Mouse (Mus musculus): ENCODE measurements at regions not wholly inside any gene's neighbourhood (a gene's known extent, or its start where the extent isn't known, plus 50 kb on each side); places are given as distances from the start of the nearest gene placed in this dataset.

DNA sequence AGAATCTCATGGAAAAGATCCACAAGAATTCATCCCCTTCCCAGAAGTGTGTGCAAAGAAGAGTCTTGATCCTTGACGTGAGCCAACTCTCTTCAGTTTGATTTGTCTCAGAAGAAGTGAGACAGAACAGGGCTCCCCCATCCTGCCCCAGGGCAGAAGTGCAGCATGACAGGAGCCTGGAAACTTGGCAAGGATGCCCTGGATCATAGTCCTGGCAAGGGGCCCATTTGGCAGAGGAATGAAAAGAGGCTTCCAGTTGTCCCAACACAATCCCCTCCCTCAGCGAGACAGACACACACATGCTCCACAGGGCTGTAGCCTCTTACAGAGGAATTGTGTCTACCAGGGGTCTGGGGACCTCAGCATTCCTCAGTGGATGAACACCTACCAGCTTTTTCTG lies 102.7 kb downstream of the Ptpn20 start:
- Histone ChIP-seq H3K36me3 (ENCODE audit: control insufficient read depth, insufficient read depth, low read length) (no peaks in the 10 kb centered on the region), H3K27ac (ENCODE audit: control insufficient read depth, insufficient read depth, low read depth, low read length) (no peak overlapping the region), H3K4me3 (ENCODE audit: control insufficient read depth, low read depth, low read length) (no peak overlapping the region), H3K27me3 (ENCODE audit: control insufficient read depth, insufficient read depth, low read length) (no peaks in the 10 kb centered on the region), H3K4me1 (ENCODE audit: control insufficient read depth, insufficient read depth, low read length) (no peaks in the 10 kb centered on the region)
- TF ChIP-seq CTCF (IDR thresholded peaks at IDR 0.05; ENCODE audit: control insufficient read depth, insufficient read depth, insufficient replicate concordance, low read depth, low read length) (no peak), POLR2A (IDR thresholded peaks at IDR 0.05; ENCODE audit: control insufficient read depth, low read depth, low read length) (no peak)

DNA sequence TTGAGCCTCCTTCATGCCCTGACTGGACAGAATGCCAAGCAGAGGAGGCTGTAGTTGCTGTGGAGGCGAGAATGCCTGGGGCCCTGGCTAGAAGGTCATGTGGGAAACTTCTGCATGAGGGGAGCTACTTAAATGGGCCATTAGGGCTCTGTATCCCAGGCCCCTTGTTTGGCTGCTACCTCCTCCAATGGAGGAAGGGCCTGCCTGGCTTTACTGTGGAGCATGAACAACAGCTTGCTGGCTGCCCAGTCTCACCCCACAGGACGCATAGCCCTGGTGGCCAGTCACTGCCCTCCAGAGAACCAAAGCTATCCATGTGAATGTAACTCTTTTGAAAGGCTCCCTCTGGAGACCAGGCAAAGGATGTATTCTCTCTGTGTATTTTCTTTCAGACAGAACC lies 105.2 kb downstream of the Ptpn20 start:
- no peaks in the 10 kb centered on the region for H3K27me3 ChIP-seq (ENCODE audit: control insufficient read depth, insufficient read depth, low read length)
- H3K4me1 ChIP-seq (ENCODE audit: control insufficient read depth, insufficient read depth, low read length) = no peaks in the 10 kb centered on the region
- H3K4me3 ChIP-seq (ENCODE audit: control insufficient read depth, low read depth, low read length) = no peak overlapping the region
- no peak for TF ChIP-seq CTCF (IDR thresholded peaks at IDR 0.05; ENCODE audit: control insufficient read depth, insufficient read depth, insufficient replicate concordance, low read depth, low read length)
- TF ChIP-seq POLR2A (IDR thresholded peaks at IDR 0.05; ENCODE audit: control insufficient read depth, low read depth, low read length) = no peak
- H3K27ac ChIP-seq (ENCODE audit: control insufficient read depth, insufficient read depth, low read depth, low read length) = no peak overlapping the region
- H3K36me3 ChIP-seq (ENCODE audit: control insufficient read depth, insufficient read depth, low read length) = no peaks in the 10 kb centered on the region

DNA sequence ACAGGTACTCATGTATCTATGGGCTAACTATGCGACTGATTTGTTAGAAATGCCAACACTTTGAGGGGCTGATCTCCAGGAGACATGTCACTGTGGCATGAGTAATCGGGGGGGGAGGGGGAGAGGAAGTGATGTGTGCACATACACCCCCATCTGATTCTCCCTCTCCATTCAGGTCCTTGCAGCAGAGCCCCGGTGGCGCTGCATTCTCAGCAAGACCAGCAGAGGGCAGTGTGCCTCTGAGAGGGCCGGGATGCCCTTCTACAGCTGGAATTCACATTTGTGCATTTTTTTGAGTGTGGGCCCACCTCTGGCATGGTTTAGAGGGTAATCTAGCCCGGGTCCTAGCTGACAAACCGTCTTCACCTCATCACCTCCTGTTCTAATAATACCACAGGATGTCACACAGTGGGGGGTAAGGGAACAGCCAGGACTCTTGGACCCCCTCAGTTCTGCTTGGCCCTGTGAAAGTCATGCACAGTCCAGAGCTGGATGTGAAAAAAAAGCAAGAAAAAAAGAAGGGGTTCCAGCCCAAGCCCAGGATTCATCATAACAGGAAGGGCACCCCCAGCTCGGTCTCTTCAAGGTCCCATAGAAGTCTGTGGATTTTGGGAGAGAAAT lies 106.5 kb downstream of the Ptpn20 start:
- Histone ChIP-seq H3K27me3 (ENCODE audit: control insufficient read depth, insufficient read depth, low read length) (no peaks in the 10 kb centered on the region), H3K4me3 (ENCODE audit: control insufficient read depth, low read depth, low read length) (no peak overlapping the region), H3K4me1 (ENCODE audit: control insufficient read depth, insufficient read depth, low read length) (no peaks in the 10 kb centered on the region), H3K27ac (ENCODE audit: control insufficient read depth, insufficient read depth, low read depth, low read length) (no peak overlapping the region), H3K36me3 (ENCODE audit: control insufficient read depth, insufficient read depth, low read length) (no peaks in the 10 kb centered on the region)
- TF ChIP-seq CTCF (IDR thresholded peaks at IDR 0.05; ENCODE audit: control insufficient read depth, insufficient read depth, insufficient replicate concordance, low read depth, low read length) = peak; percentile 92
- no peak for TF ChIP-seq POLR2A (IDR thresholded peaks at IDR 0.05; ENCODE audit: control insufficient read depth, low read depth, low read length)

DNA sequence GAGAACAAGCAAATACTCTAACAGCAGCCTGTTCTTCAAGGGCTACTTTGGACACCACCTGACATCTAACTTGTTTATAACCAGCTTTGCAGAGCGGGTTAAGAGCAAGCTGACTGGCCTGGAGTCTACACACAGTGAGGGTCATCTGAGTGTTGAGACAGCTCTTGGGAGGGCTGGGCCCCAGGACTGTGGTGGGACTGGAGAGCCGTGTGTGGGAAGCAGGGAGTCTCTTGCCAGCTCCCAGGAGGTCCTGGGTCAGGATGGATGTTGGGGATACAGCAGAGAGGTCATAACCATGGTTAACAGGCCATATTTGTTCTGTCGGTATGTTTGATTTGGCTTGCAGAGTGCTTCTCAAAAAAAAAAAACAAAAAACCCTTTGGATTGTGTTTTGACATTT lies 107.8 kb downstream of the Ptpn20 start:
- no peak overlapping the region for H3K27ac ChIP-seq (ENCODE audit: control insufficient read depth, insufficient read depth, low read depth, low read length)
- H3K27me3 ChIP-seq (ENCODE audit: control insufficient read depth, insufficient read depth, low read length) = no peaks in the 10 kb centered on the region
- TF ChIP-seq POLR2A (IDR thresholded peaks at IDR 0.05; ENCODE audit: control insufficient read depth, low read depth, low read length) (no peak), CTCF (IDR thresholded peaks at IDR 0.05; ENCODE audit: control insufficient read depth, insufficient read depth, insufficient replicate concordance, low read depth, low read length) (no peak)
- H3K36me3 ChIP-seq (ENCODE audit: control insufficient read depth, insufficient read depth, low read length) = no peaks in the 10 kb centered on the region
- no peaks in the 10 kb centered on the region for H3K4me1 ChIP-seq (ENCODE audit: control insufficient read depth, insufficient read depth, low read length)
- no peak overlapping the region for H3K4me3 ChIP-seq (ENCODE audit: control insufficient read depth, low read depth, low read length)

DNA sequence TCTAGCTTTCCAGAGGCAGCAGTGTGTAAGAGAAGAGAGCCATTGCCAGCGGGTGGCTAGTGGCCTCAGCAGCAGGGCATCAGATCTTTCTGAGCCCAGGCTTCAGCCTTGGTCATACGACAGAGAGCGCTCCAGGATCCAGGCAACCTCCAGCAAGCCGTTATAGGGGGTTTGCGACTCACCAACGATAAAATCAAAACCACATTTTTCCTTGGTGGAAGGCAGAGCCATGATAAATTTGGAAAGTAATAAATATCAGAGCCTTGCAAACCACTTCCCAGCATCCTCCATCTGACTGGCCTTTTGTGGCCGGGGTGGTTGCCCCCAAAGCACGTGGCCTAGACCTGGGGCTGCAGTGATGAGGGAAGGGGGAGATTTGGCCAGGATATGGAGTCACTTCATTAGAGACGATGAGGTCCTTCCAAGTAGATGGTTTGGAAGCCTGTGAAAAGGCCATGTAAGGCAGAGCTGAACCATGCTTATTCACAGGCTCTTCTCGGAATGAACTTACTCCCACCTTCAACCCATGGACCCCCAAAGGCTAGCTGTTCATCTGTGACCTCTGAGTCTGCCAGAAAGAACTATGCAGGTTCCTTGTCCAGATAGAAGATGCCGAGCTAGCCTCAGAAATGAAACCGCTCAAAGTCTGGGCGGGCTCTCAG lies 110.9 kb downstream of the Ptpn20 start:
- no peak overlapping the region for H3K4me3 ChIP-seq (ENCODE audit: control insufficient read depth, low read depth, low read length)
- no peaks in the 10 kb centered on the region for H3K36me3 ChIP-seq (ENCODE audit: control insufficient read depth, insufficient read depth, low read length)
- H3K27me3 ChIP-seq (ENCODE audit: control insufficient read depth, insufficient read depth, low read length) = no peaks in the 10 kb centered on the region
- H3K27ac ChIP-seq (ENCODE audit: control insufficient read depth, insufficient read depth, low read depth, low read length) = no peak overlapping the region
- H3K4me1 ChIP-seq (ENCODE audit: control insufficient read depth, insufficient read depth, low read length) = no peaks in the 10 kb centered on the region
- no peak for TF ChIP-seq CTCF (IDR thresholded peaks at IDR 0.05; ENCODE audit: control insufficient read depth, insufficient read depth, insufficient replicate concordance, low read depth, low read length)

DNA sequence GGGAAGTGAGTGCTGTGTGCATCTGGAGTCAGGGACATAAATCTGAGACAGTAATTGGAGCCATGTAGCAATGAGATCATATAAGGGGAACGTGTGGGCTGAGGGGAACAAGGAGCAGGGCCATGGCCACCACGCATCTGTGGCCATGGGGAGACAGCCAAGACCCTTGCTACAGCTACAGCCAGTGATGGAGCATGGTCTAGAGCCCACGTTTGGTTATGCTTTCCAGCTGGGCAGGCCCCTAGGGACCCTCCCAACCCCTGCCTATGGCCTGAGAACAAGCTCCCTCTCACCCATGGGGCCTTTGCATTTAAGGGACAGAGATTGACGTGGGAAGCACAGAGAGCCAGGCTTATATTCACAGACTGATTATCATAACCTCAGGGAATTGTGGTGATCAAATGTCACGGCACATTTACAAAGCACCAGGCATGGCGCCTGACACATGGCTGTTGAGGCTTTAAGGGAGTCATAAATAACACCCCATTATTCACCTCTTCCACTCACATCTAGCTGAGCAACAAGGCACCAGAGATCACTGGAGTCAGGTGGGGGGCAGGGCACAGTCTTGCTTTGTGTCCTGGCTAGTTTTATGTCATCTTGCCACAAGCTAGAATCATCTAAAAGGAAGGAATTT lies 118.8 kb downstream of the Ptpn20 start:
- H3K36me3 ChIP-seq (ENCODE audit: control insufficient read depth, insufficient read depth, low read length) = no peaks in the 10 kb centered on the region
- TF ChIP-seq CTCF (IDR thresholded peaks at IDR 0.05; ENCODE audit: control insufficient read depth, insufficient read depth, insufficient replicate concordance, low read depth, low read length) = no peak
- TF ChIP-seq POLR2A (IDR thresholded peaks at IDR 0.05; ENCODE audit: control insufficient read depth, low read depth, low read length) = no peak
- H3K27ac ChIP-seq (ENCODE audit: control insufficient read depth, insufficient read depth, low read depth, low read length) = no peak overlapping the region
- H3K4me3 ChIP-seq (ENCODE audit: control insufficient read depth, low read depth, low read length) = no peak overlapping the region
- no peaks in the 10 kb centered on the region for H3K27me3 ChIP-seq (ENCODE audit: control insufficient read depth, insufficient read depth, low read length)
- no peaks in the 10 kb centered on the region; the same call in 1 of the 2 replicates for H3K4me1 ChIP-seq (ENCODE audit: control insufficient read depth, insufficient read depth, low read length)

DNA sequence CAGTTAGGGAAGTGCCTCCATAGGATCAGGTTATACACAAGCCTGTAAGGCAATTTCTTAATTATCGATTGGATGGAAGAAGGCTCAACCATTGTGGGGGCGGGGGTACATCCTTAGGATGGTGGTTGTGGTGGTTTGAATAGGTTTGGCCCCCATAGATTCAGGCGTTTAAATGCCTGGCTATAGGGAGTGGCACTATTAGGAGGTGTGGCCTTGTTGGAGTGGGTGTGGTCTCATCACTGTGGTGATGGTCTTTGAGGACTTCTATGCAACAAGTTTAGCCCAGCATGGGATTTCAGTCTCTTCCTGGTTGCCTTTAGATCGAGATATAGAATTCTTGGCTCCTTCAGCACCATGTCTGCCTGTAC lies 119.3 kb downstream of the Ptpn20 start:
- TF ChIP-seq CTCF (IDR thresholded peaks at IDR 0.05; ENCODE audit: control insufficient read depth, insufficient read depth, insufficient replicate concordance, low read depth, low read length) (no peak), POLR2A (IDR thresholded peaks at IDR 0.05; ENCODE audit: control insufficient read depth, low read depth, low read length) (no peak)
- H3K27me3 ChIP-seq (ENCODE audit: control insufficient read depth, insufficient read depth, low read length) = no peaks in the 10 kb centered on the region
- H3K4me1 ChIP-seq (ENCODE audit: control insufficient read depth, insufficient read depth, low read length) = no peaks in the 10 kb centered on the region; the same call in 1 of the 2 replicates
- H3K4me3 ChIP-seq (ENCODE audit: control insufficient read depth, low read depth, low read length) = no peak overlapping the region
- H3K27ac ChIP-seq (ENCODE audit: control insufficient read depth, insufficient read depth, low read depth, low read length) = no peak overlapping the region
- no peaks in the 10 kb centered on the region for H3K36me3 ChIP-seq (ENCODE audit: control insufficient read depth, insufficient read depth, low read length)

All from testis, adult 2 months (tissue).